Mouse (Mus musculus) olfactory bulb, adult 2 months (tissue): Measurements from ENCODE around the gene Hist2h3b.

Source experiments
- CTCF ChIP-seq: fragments of 200-500 bp; IDR thresholded peaks from 2 replicates; pipeline ENCODE4 v1.5.1; 2012; ENCODE audit warnings: low read depth, mild to moderate bottlenecking, low read length, moderate library complexity; ENCODE audit not compliant: insufficient read depth
- POLR2A ChIP-seq: fragments of 200-500 bp; IDR thresholded peaks from 2 replicates; pipeline ENCODE4 v1.6.1; 2012; ENCODE audit warnings: mild to moderate bottlenecking, low read depth, low read length, moderate library complexity; ENCODE audit not compliant: insufficient read depth

DNA sequence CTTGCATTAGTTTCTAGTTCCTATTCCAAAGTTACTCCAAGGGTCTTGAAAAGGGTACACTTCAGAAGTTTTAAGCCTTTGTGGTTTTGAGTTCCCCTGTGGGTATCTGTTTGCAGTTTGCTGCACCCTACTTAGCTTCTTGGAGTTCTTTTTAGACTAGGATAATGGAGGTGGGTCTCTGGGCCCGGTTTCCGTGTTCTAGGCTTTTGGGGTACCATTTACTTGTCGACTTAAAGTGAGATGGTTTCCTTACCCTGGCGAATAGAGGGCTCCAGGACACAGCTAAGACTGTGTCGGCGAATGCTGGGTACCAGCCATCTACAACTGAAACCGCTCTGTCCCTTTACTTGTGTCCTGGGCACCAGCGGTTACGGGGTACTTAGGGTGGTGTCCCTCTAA, 46.8 kb upstream of the Hist2h3b start:
- no peak for TF ChIP-seq POLR2A
- TF ChIP-seq CTCF: no peak
